Mouse (Mus musculus) liver, embryonic 14.5 days (tissue): Measurements from ENCODE around the gene Cpd.

Experiments
- CTCF ChIP-seq: IDR thresholded peaks from 2 replicates; pipeline ENCODE4 v1.5.1; 2016; ENCODE audit warnings: antibody characterized with exemption, low read depth, control low read depth
- EP300 ChIP-seq: IDR thresholded peaks from 2 replicates; pipeline ENCODE4 v1.6.1; 2016; ENCODE audit warnings: antibody characterized with exemption, low read depth

- no peak for TF ChIP-seq CTCF
- no peak for TF ChIP-seq EP300
Observed at GRCm38 (mm10) chr11:76889339-76890164, 42.7 kb upstream of the Cpd start.
